Mouse (Mus musculus) spleen, embryonic (tissue): ENCODE data around the gene Sgpp2.

Experiments used
- CTCF ChIA-PET: fragments of 350-600 bp; sonication (Branson Sonifier 250); formaldehyde crosslinking; loops from one replicate; lab custom pipeline; 2022; lab: Charles Lee

Gene Sgpp2

DNA sequence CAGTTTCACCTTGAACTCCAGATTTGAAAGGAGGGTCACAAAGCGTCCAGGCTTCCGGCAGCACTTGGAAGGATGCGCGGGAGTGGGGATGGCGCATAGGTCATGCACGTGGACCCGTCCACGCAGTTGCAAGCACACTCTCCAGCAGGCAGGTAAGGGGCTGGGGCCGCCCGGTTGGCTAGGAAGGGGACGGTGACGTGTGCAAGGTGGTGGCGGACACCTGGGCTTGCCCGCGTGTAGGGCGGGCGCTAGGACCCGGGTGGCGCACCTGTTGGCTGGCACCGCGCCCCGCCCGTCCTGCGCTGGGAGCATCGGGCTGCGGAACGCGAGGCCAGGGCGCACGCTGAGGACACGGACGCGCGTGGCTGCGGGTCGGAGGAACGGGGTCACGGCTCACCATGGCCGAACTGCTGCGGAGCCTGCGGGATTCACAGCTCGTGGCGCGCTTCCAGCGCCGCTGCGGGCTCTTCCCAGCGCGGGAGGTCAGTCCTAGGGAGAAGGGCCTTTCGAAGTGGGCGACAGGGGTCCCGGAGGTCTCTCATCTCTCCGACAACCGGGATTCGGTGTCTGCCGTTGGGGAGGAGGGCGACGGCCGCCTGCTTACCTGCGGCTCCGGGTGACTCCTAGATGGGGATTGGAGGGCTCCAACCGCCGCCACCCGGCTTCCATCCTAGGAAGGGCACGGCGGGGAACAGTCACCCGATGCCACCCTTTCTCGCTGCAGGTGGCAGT is at the start of gene Sgpp2:
Sgpp2 (plus strand) TSS at position 325 of the 732 bp plus-strand sequence.
- CTCF ChIA-PET, result no interaction called here

GRCm38 (mm10) chr1:78267519-78267918 is 42.6 kb upstream of the Sgpp2 start:
- CTCF ChIA-PET, result interaction anchor here (0.7 kb wide), 1 partner anchor 23 kb away, joined by 4 read pairs; no protein-coding TSS in a partner anchor

DNA sequence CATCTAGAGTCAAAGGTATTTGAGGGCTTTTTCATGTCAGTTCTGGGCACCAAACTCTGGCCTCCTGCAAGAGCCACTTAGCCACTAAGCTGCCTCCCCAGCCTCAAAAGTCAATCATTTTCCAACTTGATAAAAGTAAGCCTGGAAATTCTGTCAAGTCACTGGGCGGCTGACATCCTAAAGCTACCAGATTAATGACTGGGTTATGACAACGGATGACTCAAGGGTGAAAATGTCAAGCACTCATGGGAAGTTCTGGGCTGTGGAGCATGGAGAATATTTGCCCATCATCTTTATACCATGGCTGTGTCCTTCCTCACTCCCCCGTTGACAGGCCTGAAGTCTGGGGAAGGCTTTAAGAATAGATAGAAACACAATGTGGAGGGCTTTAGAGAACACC is 37.2 kb upstream of the Sgpp2 start:
- CTCF ChIA-PET, result no interaction called here

- CTCF ChIA-PET, result no interaction called here
Measured at GRCm38 (mm10) chr1:78279128-78279527, 31.0 kb upstream of the Sgpp2 start.

DNA sequence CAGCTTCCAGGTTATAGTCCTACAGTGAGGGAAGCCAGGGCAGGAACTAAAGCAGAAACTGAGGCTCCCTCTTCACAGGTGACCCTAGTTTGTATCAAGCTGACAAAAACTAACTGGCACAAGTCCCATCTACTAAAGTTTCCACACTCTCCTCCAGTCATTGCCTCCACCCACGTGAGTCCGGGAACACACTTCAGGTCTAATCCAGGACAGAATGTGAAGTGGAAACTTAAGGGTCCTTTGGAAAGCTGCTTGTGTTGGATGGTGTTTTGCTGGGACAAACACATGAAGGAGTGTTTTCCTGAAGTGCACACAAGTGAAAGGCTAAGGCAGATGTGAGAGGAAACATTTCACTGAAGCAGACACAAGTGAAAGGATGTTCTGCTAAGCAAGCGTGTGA is 17.7 kb upstream of the Sgpp2 start:
- CTCF ChIA-PET, result no interaction called here

DNA sequence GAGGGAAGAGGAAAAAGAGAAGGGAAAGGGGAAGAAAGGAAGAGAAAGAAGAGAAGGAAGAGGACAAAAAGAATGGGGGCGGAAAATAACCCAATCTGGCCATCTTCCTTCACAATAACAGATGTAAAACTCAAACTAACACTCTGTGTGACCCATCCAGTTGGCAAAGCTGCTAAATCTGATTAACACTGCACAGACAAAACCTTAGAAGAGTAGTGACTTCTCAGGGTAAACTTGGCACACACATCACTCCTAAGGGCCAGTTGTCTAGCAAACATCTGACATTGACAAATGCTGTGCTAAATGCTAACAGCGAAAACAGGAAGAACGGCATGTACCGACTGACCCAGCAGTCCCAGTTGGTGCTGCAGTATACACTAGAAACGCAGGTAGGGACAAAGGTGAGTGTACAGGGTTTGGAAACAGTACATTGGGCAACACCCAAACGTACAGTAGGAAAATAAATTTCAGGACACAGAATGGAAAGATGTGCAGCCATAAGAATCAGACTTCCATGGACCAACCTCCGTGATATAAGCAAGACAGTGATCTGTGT is 10.4 kb upstream of the Sgpp2 start:
- CTCF ChIA-PET, result no interaction called here

DNA sequence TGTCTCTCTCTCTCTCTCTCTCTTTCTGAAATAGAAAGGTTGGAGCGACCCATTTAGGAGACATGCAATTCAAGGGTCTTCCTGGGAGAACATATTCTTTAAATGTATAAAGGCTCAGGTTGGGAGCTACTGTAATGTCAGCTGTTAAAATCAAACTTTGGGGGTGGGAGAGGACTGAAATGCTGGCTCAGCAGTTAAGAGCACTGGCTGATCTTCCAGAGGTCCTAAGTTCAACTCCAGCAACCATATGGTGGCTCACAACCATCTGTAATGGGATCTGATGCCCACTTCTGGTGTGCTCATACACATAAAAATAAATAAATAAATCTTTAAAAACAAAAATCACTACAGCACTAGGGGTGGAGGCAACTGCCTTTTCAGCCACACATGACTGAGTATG is 1.5 kb upstream of the Sgpp2 start:
- CTCF ChIA-PET, result no interaction called here

DNA sequence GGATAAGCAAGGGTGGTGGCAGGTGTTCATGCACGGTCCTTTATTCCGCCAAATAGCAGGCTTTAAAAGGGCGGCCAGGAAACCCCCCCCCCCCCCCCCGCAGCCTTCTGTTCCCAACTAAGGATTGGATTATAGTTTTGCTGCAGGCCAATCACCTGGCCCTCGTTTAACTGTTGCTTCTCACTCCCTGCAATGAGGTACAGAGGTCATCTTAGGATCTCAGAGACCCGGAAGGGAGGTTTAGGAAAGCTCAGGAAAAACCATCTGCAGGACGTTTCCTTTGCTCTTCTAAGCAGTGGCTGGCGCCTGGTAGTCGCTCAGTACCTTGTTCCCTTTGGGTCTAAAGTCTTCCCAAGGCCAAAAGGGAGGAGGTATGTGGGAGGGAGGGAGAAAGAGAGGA is 865 bp upstream of the Sgpp2 start:
- CTCF ChIA-PET, result no interaction called here

DNA sequence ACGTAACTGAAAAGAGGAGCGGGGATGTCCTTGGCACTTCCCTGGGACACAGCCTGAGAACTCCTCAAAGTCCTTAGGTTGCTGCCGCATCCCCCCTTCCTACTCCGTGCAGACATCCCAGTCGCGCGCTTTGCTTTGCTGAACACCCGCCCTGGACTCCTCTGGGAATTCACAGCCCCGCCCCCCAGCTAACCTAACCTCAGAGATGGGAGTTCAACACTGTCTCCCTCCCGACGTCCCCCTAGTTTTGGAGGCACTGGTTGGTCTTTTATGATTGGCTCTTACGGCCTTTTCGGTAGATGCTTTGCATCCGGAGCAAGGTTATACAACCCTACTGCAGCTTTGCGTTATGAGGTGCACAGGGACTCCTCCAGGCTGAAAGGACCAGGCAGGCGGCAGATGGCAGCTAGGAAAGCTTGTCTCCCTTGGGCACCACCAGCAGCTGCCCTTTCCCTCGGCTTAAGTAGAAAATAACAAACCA is 756 bp downstream of the Sgpp2 start:
- CTCF ChIA-PET, result no interaction called here

DNA sequence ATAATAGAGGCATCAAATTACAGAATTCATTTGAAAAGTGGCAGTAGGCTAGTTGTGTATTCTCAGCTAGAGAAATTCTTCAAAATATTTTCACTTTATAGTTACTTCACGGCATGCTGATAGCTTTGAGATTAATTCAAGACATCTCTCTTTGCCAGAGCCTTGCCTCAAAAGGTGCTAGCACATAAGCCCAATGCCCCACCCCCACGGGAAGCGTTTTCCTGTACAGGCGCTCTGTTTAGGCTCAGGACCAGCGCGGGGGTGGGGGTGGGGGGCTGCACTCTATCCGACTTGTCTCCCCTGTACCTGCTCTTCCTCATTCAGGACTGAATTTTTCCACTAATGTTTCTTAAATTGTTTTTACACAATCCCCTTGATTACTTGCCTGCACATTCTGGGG is 1.3 kb downstream of the Sgpp2 start:
- CTCF ChIA-PET, result no interaction called here

- CTCF ChIA-PET, result no interaction called here
Measured at GRCm38 (mm10) chr1:78312917-78313316, 2.8 kb downstream of the Sgpp2 start.

DNA sequence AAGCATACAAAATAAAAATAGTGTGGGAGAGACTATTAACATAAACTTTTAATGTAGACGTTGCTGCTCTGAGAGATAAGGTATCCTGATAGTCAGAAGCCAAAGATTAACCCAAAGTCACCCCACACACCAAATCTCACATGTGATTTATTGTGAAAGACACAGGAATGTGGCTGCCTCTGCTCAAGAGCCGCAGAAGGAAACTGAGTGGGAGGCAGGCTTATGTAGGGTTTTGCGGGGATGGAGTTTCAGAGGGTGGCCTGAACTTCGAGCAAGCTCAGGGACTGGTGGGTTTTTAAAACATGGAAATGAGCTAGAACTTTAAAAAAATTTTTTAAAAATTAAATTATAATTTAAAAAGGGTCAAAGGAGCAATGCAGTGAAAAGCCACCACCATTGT is 3.8 kb downstream of the Sgpp2 start:
- CTCF ChIA-PET, result no interaction called here

GRCm38 (mm10) chr1:78318089-78318760 is 8.1 kb downstream of the Sgpp2 start:
- CTCF ChIA-PET, result no interaction called here

GRCm38 (mm10) chr1:78320291-78320690 is 10.1 kb downstream of the Sgpp2 start:
- CTCF ChIA-PET, result no interaction called here

GRCm38 (mm10) chr1:78322098-78322778 is 12.1 kb downstream of the Sgpp2 start:
- CTCF ChIA-PET, result interaction anchor here (0.5 kb wide), 2 partner anchors 112 to 143 kb away, joined by 9 to 11 read pairs; no protein-coding TSS in a partner anchor

DNA sequence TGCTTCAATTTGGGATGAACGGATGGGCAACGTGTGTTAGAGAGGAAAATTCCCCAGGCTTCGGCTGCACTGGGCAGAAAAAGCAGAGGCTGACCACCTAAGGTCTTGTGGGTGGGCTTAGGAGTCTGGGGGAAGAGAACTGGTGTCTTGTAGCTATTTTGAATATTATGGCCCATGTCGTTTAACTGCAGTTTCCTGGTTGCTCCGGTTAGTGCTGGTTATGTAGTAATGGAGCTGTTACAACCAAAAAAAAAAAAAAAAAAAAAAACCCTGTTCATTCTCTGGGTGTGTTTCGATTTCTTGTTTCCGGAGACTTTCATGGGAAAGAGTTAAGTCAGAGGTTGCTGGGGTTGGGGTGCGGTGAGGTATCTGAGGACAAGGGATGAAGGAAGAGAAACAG is 12.7 kb downstream of the Sgpp2 start:
- CTCF ChIA-PET, result interaction anchor here (0.5 kb wide), 1 partner anchor 144 kb away, joined by 9 read pairs; no protein-coding TSS in a partner anchor

- CTCF ChIA-PET, result no interaction called here
Measured at GRCm38 (mm10) chr1:78324044-78324443, 13.9 kb downstream of the Sgpp2 start.

GRCm38 (mm10) chr1:78325851-78326250 is 15.7 kb downstream of the Sgpp2 start:
- CTCF ChIA-PET, result no interaction called here

GRCm38 (mm10) chr1:78328646-78329045 is 18.5 kb downstream of the Sgpp2 start:
- CTCF ChIA-PET, result no interaction called here

DNA sequence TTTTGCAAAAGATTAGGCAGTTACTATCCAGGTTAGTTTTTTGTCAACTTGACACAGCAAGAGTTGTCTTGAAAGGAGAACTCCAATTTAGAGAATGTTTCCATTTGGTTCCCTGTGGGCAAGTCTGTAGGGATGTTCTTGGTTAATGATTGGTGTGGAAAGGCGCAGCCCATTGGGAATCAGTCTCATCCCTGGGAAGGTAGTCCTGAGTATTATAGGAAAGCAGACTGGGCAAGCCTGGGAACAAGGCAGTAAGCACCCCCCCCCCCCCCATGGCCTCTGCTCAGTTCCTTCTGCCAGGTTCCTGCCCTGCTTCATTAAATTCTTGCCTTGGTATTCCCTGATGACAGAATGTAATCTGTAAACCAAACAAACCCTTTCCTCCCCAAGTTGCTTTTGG is 19.7 kb downstream of the Sgpp2 start:
- CTCF ChIA-PET, result no interaction called here

- CTCF ChIA-PET, result no interaction called here
Measured at GRCm38 (mm10) chr1:78330620-78331158, 20.5 kb downstream of the Sgpp2 start.

DNA sequence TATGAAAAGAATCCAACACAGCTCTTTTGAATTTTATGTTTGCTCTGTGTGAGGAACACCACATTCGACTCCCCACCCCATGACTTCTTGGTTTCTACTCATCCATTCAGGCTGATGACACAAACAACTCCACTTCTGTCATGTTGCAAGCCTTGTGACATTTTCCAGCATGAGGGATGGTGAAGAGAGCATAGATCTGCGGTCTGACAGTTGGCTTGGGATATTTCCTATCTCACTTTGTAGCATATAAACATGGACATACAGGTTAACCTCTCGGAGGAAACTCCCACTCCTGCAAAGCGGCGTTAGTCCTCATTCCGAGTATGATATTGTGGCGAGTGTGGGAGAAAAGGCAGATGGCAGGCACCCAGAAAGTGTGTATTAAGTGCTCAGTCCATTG is 27.6 kb downstream of the Sgpp2 start:
- CTCF ChIA-PET, result no interaction called here
